Mouse (Mus musculus): ENCODE measurements around the gene Etv6. TPM values are rescaled to one million over a fixed set of nuclear protein-coding genes. Genes with fewer than 3 reads are reported as not detected.

Etv6 gene
- polyA plus RNA-seq, 1 experiment from 2014 or later = 12.6 TPM

- no peak overlapping the region for H3K4me2 ChIP-seq (ENCODE audit: low read depth, low read length)
- no peaks in the 10 kb centered on the region for H3K4me1 ChIP-seq (replicated peaks; ENCODE audit: control insufficient read depth, insufficient read depth, low read length)
- no peak overlapping the region for H3K27ac ChIP-seq (ENCODE audit: low read length)
- H3K36me3 ChIP-seq (ENCODE audit: control insufficient read depth, insufficient read depth, low read length) = no peaks in the 10 kb centered on the region
- WGBS = 76% methylated on average over 9 of the region's 9 CpGs
- no peak overlapping the region for H3K9ac ChIP-seq (ENCODE audit: low read length)
- ATAC-seq (ENCODE audit: low read depth) = no peak
- H3K9me3 ChIP-seq (ENCODE audit: control insufficient read depth, low read length) = no peaks in the 10 kb centered on the region
- no peaks in the 10 kb centered on the region for H3K27me3 ChIP-seq (ENCODE audit: control insufficient read depth, insufficient read depth, low read depth, low read length)
- no peak overlapping the region for H3K4me3 ChIP-seq (ENCODE audit: low read length)
Observed at GRCm38 (mm10) chr6:134079112-134079511, 43.6 kb downstream of the Etv6 start.

GRCm38 (mm10) chr6:134079563-134079962 is 44.1 kb downstream of the Etv6 start:
- Histone ChIP-seq H3K9me3 (ENCODE audit: control insufficient read depth, low read length) (no peaks in the 10 kb centered on the region), H3K36me3 (ENCODE audit: control insufficient read depth, insufficient read depth, low read length) (no peaks in the 10 kb centered on the region), H3K4me2 (ENCODE audit: low read depth, low read length) (no peak overlapping the region), H3K4me3 (ENCODE audit: low read length) (no peak overlapping the region), H3K27ac (ENCODE audit: low read length) (no peak overlapping the region), H3K4me1 (replicated peaks; ENCODE audit: control insufficient read depth, insufficient read depth, low read length) (no peaks in the 10 kb centered on the region), H3K27me3 (ENCODE audit: control insufficient read depth, insufficient read depth, low read depth, low read length) (no peaks in the 10 kb centered on the region), H3K9ac (ENCODE audit: low read length) (no peak overlapping the region)
- ATAC-seq (ENCODE audit: low read depth) = no peak
- WGBS = 87% methylated on average over 2 of the region's 2 CpGs

- Histone ChIP-seq H3K4me1 (replicated peaks; ENCODE audit: control insufficient read depth, insufficient read depth, low read length) (no peaks in the 10 kb centered on the region), H3K4me3 (ENCODE audit: low read length) (no peak overlapping the region), H3K27me3 (ENCODE audit: control insufficient read depth, insufficient read depth, low read depth, low read length) (no peaks in the 10 kb centered on the region), H3K9ac (ENCODE audit: low read length) (no peak overlapping the region), H3K4me2 (ENCODE audit: low read depth, low read length) (no peak overlapping the region), H3K36me3 (ENCODE audit: control insufficient read depth, insufficient read depth, low read length) (no peaks in the 10 kb centered on the region), H3K27ac (ENCODE audit: low read length) (no peak overlapping the region), H3K9me3 (ENCODE audit: control insufficient read depth, low read length) (no peaks in the 10 kb centered on the region)
- no peak for ATAC-seq (ENCODE audit: low read depth)
- WGBS = 91% methylated on average over 5 of the region's 5 CpGs
Observed at GRCm38 (mm10) chr6:134080946-134081345, 45.4 kb downstream of the Etv6 start.

GRCm38 (mm10) chr6:134082229-134082920 is 46.9 kb downstream of the Etv6 start:
- Histone ChIP-seq H3K4me1 (replicated peaks; ENCODE audit: control insufficient read depth, insufficient read depth, low read length) (no peaks in the 10 kb centered on the region), H3K36me3 (ENCODE audit: control insufficient read depth, insufficient read depth, low read length) (no peaks in the 10 kb centered on the region), H3K4me2 (ENCODE audit: low read depth, low read length) (no peak overlapping the region), H3K9me3 (ENCODE audit: control insufficient read depth, low read length) (no peaks in the 10 kb centered on the region), H3K4me3 (ENCODE audit: low read length) (no peak overlapping the region), H3K27ac (ENCODE audit: low read length) (no peak overlapping the region), H3K27me3 (ENCODE audit: control insufficient read depth, insufficient read depth, low read depth, low read length) (no peaks in the 10 kb centered on the region), H3K9ac (ENCODE audit: low read length) (no peak overlapping the region)
- ATAC-seq (ENCODE audit: low read depth) = no peak
- WGBS = 81% methylated on average over 15 of the region's 15 CpGs

GRCm38 (mm10) chr6:134083428-134083827 is 47.9 kb downstream of the Etv6 start:
- H3K4me3 ChIP-seq (ENCODE audit: low read length) = no peak overlapping the region
- no peak for ATAC-seq (ENCODE audit: low read depth)
- H3K27ac ChIP-seq (ENCODE audit: low read length) = no peak overlapping the region
- no peak overlapping the region for H3K9ac ChIP-seq (ENCODE audit: low read length)
- H3K4me1 ChIP-seq (replicated peaks; ENCODE audit: control insufficient read depth, insufficient read depth, low read length) = peaks cover 5% of the 10 kb centered on the region
- no peaks in the 10 kb centered on the region for H3K36me3 ChIP-seq (ENCODE audit: control insufficient read depth, insufficient read depth, low read length)
- no peaks in the 10 kb centered on the region for H3K9me3 ChIP-seq (ENCODE audit: control insufficient read depth, low read length)
- no peak overlapping the region for H3K4me2 ChIP-seq (ENCODE audit: low read depth, low read length)
- 81% methylated on average over 4 of the region's 4 CpGs for WGBS
- no peaks in the 10 kb centered on the region for H3K27me3 ChIP-seq (ENCODE audit: control insufficient read depth, insufficient read depth, low read depth, low read length)

- no peak for ATAC-seq (ENCODE audit: low read depth)
- H3K4me2 ChIP-seq (ENCODE audit: low read depth, low read length) = no peak overlapping the region
- no peak overlapping the region for H3K4me3 ChIP-seq (ENCODE audit: low read length)
- WGBS = 80% methylated on average over 7 of the region's 7 CpGs
- H3K36me3 ChIP-seq (ENCODE audit: control insufficient read depth, insufficient read depth, low read length) = no peaks in the 10 kb centered on the region
- no peak overlapping the region for H3K27ac ChIP-seq (ENCODE audit: low read length)
- H3K9me3 ChIP-seq (ENCODE audit: control insufficient read depth, low read length) = no peaks in the 10 kb centered on the region
- peaks cover 30% of the 10 kb centered on the region for H3K4me1 ChIP-seq (replicated peaks; ENCODE audit: control insufficient read depth, insufficient read depth, low read length)
- no peaks in the 10 kb centered on the region for H3K27me3 ChIP-seq (ENCODE audit: control insufficient read depth, insufficient read depth, low read depth, low read length)
- no peak overlapping the region for H3K9ac ChIP-seq (ENCODE audit: low read length)
Observed at GRCm38 (mm10) chr6:134086351-134086750, 50.9 kb downstream of the Etv6 start.

- WGBS = 67% methylated on average over 4 of the region's 4 CpGs
- no peak for ATAC-seq (ENCODE audit: low read depth)
- H3K4me1 ChIP-seq (replicated peaks; ENCODE audit: control insufficient read depth, insufficient read depth, low read length) = peaks cover 31% of the 10 kb centered on the region
Observed at GRCm38 (mm10) chr6:134087709-134088108, 52.2 kb downstream of the Etv6 start.

GRCm38 (mm10) chr6:134089671-134090377 is 54.3 kb downstream of the Etv6 start:
- no peaks in the 10 kb centered on the region for H3K36me3 ChIP-seq (ENCODE audit: control insufficient read depth, insufficient read depth, low read length)
- H3K27ac ChIP-seq (ENCODE audit: low read length) = peak overlapping the region; percentile 40; the same call in 1 of the 2 replicates
- no peaks in the 10 kb centered on the region for H3K9me3 ChIP-seq (ENCODE audit: control insufficient read depth, low read length)
- H3K4me1 ChIP-seq (replicated peaks; ENCODE audit: control insufficient read depth, insufficient read depth, low read length) = peaks cover 31% of the 10 kb centered on the region
- no peak; the same call in 1 of the 2 replicates for ATAC-seq (ENCODE audit: low read depth)
- H3K9ac ChIP-seq (ENCODE audit: low read length) = no peak overlapping the region
- WGBS = 40% methylated on average over 7 of the region's 7 CpGs
- no peak overlapping the region for H3K4me2 ChIP-seq (ENCODE audit: low read depth, low read length)
- H3K4me3 ChIP-seq (ENCODE audit: low read length) = no peak overlapping the region
- H3K27me3 ChIP-seq (ENCODE audit: control insufficient read depth, insufficient read depth, low read depth, low read length) = no peaks in the 10 kb centered on the region

More at GRCm38 (mm10) chr6:134087709-134088108, 52.2 kb downstream of the Etv6 start:
- Histone ChIP-seq H3K9me3 (ENCODE audit: control insufficient read depth, low read length) (no peaks in the 10 kb centered on the region), H3K4me3 (ENCODE audit: low read length) (no peak overlapping the region), H3K27ac (ENCODE audit: low read length) (no peak overlapping the region), H3K27me3 (ENCODE audit: control insufficient read depth, insufficient read depth, low read depth, low read length) (no peaks in the 10 kb centered on the region), H3K9ac (ENCODE audit: low read length) (no peak overlapping the region), H3K4me2 (ENCODE audit: low read depth, low read length) (no peak overlapping the region), H3K36me3 (ENCODE audit: control insufficient read depth, insufficient read depth, low read length) (no peaks in the 10 kb centered on the region)

- Histone ChIP-seq H3K4me3 (ENCODE audit: low read length) (no peak overlapping the region), H3K27ac (ENCODE audit: low read length) (0 out of 2 replicates have a peak overlapping the region, but pooled peaks have one; percentile 12), H3K9ac (ENCODE audit: low read length) (no peak overlapping the region), H3K9me3 (ENCODE audit: control insufficient read depth, low read length) (no peaks in the 10 kb centered on the region), H3K4me2 (ENCODE audit: low read depth, low read length) (no peak overlapping the region), H3K27me3 (ENCODE audit: control insufficient read depth, insufficient read depth, low read depth, low read length) (no peaks in the 10 kb centered on the region), H3K4me1 (replicated peaks; ENCODE audit: control insufficient read depth, insufficient read depth, low read length) (peaks cover 31% of the 10 kb centered on the region), H3K36me3 (ENCODE audit: control insufficient read depth, insufficient read depth, low read length) (no peaks in the 10 kb centered on the region)
- ATAC-seq (ENCODE audit: low read depth) = no peak; the same call in 1 of the 2 replicates
- WGBS = 39% methylated on average over 4 of the region's 4 CpGs
Observed at GRCm38 (mm10) chr6:134090378-134090692, 54.8 kb downstream of the Etv6 start.
